Mouse (Mus musculus) thymus, postnatal 14 days (tissue): ENCODE results near the gene Laptm5.
A peak's percentile ranks its signal among the peaks of the same experiment; 100 is the strongest.

Experiments used
- DNase-seq: peaks from one replicate; pipeline ENCODE4 v3.0.0; 2021

Laptm5 gene

DNA sequence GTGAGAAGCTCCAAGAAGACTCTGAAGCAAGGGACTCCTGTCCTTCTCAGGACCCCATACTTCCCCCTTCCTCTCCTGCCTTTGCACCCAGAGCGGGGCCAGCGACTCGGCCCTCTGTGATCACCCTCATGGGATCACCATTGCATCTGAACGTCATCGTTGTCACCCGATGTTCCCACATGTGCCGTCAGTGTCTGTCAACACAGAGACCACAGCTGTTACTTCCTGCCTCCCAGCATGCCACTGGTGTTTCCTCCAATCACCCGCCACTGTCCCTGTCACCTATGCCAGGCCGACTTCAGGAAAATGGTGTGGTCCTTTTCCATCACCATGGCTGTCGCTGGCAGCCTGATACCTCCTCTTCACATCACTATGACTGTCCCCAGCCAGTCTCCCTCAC, 9.1 kb downstream of the Laptm5 start:
- DNase-seq = peak; percentile 52

DNA sequence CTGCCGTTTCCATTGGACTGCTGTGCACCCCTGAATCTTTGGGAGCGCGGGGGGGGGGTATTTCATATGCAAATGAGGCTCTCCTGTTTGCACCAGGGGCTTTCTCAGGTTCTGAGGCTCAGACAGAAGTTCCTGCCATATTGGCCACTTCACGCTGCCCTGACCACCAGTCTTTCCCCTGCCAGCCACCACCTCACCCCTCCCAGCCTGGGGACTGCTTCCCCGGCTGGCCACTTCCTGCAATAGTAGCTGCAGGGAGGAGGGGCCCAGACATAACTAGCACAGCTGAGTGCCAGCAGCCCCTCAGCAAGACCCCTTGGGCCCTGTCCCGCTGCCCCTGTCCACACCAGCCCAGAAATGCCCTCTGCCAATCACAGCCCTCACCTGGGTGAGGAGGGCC, 13.3 kb downstream of the Laptm5 start:
- DNase-seq = no peak

DNA sequence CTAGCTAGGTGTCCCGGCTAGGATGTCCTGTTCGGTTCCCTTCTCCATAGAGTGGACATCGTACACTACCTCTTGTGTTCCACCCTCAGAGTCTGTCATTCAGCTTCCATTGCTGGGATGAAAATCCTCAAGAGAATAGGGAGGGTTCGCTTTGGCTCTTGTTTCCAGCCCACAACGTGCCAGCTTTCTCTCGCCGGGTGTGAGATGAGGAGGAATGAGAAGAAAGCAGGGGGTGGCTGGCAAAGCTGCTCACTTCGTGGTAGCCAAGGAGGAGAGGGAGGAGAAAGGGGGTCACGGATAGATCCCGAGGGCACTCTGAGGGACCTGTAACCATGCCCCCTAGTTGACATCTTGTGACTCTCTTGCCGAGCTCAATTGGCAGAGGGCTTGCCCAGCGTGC, 14.9 kb downstream of the Laptm5 start:
- no peak for DNase-seq

DNA sequence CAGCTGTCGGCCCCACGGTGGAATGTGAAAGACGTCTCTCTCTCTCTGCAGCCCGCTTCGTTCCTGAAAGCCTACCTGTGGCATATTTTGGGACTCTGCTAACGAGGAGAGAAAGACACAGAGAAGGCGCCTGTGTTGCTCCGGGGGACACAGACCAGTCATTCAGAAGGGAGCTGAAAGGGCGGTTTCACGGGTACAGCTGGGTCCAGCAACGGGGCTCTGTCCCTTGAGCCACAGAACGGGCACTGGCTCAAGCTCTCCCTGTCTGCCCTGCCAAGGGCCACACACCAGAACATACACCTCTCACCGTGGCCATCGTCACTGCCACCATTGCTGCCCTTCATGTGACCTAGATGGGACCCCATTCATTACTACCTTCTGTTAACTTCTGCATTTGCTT, 29.7 kb downstream of the Laptm5 start:
- DNase-seq = no peak

DNA sequence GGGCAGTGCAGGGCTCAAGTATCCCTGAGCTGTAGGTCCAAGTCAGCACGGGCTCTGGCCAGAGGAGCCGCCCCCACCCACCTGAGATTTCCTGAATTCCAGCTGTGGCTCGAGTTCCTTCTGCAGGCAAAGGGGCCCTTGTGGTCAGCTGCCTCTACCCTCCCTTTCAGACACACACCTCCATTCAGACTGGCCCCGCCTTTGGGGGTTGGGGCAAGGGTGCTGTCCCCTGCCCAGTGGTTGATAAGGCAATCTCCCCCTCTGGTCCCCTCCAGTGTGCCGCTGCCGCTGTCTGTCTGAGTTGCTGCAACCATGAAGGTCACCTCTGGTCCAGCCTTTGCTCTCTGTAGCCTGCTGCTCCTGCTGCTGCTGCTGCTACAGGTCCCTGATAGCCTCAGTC, 31.2 kb downstream of the Laptm5 start, which contains the start of gene Matn1:
Gene Matn1 (plus strand): TSS at position 274 of the 400 bp plus-strand sequence.
- no peak for DNase-seq

DNA sequence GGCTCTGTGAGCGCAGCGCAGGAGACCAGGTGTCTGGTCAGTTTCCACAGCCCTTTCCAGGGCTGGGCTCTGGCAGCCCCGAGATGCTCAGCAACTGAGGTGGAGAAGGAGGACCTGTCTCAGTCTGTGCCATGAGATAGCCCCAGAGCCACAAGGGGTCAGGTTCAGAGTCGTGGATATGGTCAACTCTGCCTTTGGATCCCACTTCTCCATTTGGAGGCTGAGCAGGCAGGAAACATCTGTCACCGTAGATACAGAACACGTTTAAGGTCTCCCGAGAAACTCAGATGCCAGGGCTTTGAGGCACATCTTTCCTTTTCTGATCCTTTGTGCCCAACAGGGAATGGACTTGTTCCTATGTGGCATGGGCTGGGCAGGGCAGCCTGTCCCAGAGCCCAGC, 31.9 kb downstream of the Laptm5 start:
- DNase-seq = no peak

DNA sequence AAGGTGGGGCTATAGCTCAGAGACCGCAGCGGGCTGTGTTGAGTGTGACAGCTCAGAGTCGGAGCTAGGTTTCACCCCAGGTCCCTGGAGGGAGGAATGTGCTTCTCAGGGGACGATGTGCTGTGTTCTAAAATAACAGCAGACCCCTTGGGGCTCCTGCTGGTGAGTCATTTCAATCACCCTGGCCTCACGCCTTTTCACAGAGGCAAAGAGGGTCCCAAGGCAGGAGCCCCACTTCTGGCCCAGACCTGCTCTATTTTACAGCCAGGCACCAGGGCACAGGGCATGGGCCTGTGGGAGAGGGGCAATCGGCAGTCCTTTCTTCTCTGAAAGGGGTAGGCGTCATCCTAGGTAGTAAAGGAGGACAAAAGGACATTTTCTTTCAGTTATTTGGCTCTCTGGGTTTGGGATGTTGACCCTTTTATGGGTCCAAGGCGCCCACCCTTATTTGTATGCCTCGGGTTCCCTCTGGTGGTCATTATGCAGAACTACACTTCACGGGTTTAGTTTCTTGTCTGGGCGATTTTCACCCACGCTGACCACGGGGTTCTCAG, 34.2 kb downstream of the Laptm5 start:
- DNase-seq = peak; percentile 41

DNA sequence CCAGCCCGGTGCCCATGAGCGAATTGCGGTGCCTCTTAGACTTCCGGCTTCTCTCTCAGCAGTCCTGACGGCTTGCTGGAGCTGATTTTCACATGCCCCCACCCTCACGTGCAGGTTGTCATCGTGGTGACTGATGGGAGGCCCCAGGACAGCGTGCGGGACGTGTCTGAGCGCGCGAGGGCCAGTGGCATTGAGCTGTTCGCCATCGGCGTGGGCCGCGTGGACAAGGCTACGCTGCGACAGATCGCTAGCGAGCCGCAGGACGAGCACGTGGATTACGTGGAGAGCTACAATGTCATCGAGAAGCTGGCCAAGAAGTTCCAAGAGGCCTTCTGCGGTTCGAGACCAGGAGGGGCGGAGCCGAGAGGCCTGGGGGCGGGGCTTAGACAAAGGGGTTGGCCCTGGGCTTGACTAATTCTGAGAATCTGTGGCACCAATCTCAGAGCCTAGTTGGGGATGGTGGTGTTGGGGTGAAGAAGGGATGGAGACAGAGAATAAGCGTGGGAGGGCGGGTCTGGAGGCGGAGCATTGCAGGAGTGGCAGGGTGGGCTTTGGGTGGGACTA, 37.0 kb downstream of the Laptm5 start:
- no peak for DNase-seq

DNA sequence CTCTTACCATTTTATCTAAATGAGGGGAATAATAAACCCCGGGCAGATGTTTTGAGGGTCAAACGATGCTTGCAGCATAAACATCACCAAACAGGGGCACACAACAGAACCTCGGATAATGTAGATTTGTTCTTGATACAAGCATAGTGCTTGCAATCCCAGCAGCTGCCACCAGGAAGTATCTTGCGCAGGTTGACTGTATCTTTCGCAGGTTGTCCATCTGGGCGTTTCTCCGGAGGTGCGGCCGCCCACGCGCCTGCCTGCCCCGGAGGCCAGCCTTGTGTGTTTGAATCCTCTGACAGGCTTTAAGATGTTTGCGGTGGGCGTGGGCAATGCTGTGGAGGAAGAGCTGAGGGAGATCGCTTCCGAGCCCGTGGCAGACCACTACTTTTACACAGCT, 39.6 kb downstream of the Laptm5 start:
- DNase-seq = peak; percentile 48

DNA sequence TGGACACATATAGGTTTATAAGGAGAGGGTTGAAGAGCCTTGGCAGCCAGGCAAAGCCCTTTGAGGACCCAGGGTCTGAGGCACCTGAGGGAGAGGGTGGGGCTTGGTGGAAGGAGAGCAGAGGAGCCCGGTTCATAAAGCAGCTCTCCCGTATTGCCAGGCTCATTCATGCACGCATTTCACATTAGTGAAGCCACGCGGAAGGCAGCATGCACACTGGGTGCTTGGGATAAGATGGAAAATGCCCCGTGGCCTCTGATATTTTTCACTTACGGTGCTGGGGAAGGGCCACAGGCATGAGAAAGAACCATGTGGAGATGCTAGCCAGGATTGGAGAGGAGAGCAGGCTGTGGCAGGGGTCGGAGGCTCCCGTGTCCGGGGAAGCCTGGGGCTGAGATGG, 44.2 kb downstream of the Laptm5 start:
- no peak for DNase-seq

DNA sequence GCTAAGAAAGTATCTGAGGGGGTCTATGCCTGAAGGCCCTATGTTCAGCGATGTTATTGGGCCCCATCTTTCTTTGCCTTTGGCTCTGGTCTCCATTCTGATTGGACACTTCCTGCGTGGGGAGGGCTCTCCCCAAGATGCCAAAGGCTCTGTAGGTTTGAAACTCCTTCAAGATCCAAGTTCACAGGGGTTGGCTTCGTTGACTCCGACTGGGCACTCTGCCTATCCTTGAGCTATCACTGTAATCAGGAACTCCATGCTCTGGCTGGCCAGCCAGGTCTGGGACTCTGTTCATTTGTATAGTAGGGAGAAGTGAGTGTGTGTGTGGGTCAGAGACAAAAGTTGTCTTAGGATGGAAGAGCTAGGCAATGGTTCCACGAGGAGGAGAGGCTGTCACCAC, 45.9 kb downstream of the Laptm5 start:
- no peak for DNase-seq

DNA sequence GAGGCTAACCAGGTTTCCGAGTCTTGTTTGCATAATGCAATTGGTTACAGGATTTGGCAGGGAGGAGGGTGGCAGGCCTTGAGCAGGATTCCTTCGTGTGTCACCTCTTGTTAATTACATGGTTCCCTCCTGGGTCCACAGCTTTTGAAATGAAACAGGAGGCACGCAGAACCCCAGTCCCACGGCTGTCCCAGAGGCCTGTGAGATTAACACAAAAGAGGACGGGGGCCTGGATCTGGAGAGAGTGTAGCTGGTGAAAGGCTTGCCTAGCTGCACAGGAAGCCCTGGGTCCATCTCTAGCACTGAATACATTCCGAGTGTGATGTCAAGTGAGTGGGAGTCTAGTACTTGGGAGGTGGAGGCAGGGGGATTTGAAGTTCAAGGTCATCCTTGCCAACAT, 46.8 kb downstream of the Laptm5 start:
- DNase-seq = no peak

DNA sequence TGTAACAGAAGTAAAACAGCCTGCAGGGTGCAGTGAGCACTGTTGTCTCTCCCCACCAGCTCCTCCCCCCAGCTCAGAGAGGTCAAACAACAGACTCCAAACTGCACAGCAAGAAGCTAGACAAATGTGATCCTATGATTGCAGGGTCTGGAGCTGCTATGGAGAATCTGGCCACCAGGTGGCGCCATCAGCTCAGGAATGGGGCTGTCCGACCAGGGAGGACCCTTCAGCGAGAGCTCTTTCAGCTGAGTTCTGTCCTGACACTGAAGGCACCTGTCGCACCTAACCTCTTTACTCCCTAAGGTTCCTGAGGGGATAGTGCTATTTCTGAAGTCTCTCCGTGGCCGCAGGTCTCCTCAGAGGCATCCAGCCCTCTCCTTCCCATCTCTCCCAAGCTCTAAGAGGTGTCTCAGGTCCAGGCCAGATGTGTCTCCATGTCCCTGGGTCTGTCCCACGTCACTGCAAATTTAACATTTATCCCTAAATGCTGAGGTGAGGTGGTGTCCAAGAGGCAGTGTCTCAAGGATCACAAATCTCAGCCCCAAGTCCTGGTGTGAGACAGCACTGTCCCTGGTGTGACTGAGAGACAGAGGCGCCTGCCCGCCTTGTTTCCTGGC, 47.3 kb downstream of the Laptm5 start:
- peak; percentile 81 for DNase-seq

DNA sequence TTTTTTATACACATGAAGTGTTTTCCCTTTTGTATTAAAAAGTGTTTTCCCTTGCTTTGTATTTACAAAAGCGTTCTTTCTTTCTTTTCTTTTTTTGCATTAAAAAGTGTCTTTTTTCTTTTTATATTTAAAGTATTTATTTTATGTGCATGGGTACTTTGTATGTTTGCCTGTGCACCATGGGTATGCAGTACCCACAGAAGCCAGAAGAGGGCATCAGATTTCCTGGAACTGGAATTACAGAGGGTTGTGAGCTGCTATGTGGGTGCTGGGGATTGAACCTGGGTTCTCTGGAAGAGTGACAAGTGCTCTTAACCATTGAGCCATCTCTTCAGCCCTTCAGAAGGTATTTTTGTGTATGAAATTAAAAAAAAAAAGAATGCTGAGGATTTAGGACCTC, 58.4 kb downstream of the Laptm5 start:
- no peak for DNase-seq

DNA sequence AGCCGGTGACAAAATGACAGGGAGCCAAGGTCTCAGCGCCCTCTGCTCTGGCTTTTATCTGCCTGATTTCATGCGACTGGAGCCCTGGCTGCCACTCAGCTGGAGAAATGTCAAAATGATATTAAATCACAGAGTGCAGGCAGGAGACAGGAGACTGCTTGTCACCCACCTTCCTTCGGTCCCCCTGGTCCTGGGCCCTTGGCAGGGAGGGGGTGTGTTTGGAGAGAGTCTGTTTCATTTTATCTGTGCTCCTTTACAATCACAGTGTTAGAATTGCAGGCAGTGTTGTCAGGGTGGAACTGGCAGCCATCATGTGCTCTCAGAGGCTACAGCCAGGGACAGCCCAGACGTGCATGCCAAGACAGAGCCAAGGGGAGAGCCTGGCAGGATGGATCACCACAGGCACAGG, 59.5 kb downstream of the Laptm5 start:
- no peak for DNase-seq

DNA sequence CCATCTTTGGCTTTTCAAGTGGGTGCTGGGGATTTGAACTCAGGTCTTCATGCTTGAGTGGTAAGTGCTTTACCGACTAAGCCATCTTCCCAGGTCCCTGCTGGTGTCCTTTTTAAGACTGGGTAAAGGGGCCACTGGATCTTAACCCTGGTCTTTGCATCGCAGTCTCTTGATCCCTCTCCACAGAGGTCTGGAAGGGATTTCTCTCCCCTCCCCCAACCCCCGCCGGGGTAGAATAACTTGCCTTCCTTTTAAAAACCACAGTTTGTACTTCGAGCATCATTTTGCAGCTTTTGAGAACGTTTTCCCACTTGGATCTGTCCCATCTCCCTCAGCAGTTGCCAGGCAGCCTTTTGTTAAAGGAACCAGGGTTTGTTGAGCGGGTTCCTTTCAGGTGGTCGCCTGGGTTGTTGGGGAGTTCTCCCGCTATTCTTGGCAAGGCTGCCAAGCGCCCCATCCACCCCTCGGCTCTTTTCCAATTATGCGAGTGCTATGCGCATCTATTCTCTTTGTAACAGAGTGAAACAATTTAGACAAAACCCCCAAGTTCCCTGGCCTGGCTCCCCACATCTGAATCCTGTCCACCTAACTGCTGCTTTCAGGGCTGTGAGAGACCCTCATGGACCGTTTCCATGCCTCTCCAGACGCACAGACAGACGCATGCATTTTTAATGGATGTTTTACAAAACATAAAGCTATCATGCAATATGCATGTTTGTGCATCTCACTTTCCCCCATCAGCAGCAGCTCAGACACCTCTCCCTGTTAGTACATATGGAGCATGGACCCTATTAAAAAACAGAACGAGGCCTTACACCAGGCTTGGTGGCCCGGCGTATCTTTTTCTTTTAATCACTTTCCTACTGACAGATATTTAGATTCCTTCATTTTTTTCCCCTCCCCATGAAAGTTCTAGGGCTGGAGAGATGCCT, 60.7 kb downstream of the Laptm5 start:
- no peak for DNase-seq

DNA sequence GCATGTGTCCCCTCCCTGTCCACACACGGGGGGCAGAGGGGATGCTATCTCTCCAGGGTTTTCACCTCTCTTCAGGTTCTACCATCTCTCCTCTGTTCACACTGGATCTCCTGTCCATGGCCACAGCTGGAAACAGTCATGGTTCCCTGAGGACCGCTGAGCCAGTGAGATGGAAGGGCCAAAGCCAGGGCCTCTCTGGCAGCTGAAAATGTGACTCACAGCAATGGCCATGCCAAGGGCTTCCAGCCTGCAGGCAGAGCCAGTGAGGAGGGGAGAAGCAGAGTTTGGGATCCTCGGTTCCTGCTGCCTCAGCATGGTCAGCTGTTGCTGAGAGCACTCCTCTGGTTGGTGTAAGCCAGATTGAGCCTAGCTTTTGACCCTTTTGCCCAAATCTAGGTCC, 66.1 kb downstream of the Laptm5 start:
- DNase-seq = no peak

DNA sequence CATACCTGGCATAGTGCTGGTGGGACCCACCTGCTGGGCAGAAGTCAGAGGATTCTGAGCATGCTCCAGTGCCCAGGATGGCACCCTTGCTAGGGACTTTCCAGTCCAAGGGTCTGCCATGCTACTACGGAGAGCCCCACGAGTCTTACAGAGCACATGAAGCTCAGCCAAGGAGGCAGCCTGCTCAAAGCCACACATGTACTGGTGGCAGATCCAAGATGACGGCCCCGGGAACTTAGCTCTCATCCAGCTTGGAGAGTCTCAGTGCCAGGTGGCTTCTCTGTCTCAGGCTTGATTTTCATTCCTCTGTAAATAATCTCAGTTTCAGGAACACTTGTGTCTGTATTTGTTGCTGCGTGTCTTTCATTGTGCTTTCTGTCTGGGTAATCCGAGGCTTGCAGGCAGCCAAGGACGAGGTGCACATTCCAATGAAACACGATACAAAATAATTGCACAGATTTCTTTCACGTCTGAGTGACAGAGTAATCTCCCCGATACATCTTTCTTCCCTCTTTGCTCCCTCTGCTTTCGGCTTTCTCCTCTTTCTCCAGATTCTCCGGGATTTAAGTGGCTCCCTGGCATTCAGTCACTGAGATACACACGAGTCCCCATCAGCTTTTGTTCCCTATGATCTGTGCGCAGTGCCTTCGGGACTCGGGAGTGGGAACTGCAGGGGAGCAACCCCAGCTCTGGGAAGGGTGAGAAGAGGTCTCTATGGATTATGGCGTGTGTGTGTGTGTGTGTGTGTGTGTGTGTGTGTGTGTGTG, 71.7 kb downstream of the Laptm5 start:
- no peak for DNase-seq
